Mouse (Mus musculus) E14TG2a.4 (cell line): Measurements from ENCODE around the gene Inhba.

Experiments used
- H3K27me3 ChIP-seq: 2 replicates; pipeline ENCODE4 v1.6.1; 2014; ENCODE audit warnings: low read length, control low read depth; ENCODE audit not compliant: insufficient read depth
- H3K36me3 ChIP-seq: 2 replicates; pipeline ENCODE4 v1.6.1; 2014; ENCODE audit warnings: low read length, control low read depth; ENCODE audit not compliant: insufficient read depth
- H3K4me1 ChIP-seq: replicated peaks from 2 replicates; pipeline ENCODE4 v1.6.1; 2014; ENCODE audit warnings: low read depth, low read length, control low read depth
- H3K4me3 ChIP-seq: replicated peaks from 2 replicates; pipeline ENCODE4 v1.5.1; 2014; ENCODE audit warnings: mild to moderate bottlenecking, low read length
- H3K9me3 ChIP-seq: 2 replicates; pipeline ENCODE4 v1.6.1; 2014; ENCODE audit warnings: low read length, control low read depth
- CTCF ChIP-seq: conservative IDR thresholded peaks from 2 replicates; pipeline ENCODE4 v1.5.1; 2014; ENCODE audit warnings: low read length
- NANOG ChIP-seq: IDR thresholded peaks from 2 replicates; pipeline ENCODE4 v1.6.1; 2014; ENCODE audit warnings: borderline replicate concordance, low read length, mixed read lengths
- POU5F1 ChIP-seq: IDR thresholded peaks from 2 replicates; pipeline ENCODE4 v1.6.1; 2014; ENCODE audit warnings: low read length, borderline replicate concordance

Inhba gene

GRCm38 (mm10) chr13:16011372-16012242 lies at the start of gene Inhba:
TSS of gene Inhba (plus strand) at chr13:16011851.
- Histone ChIP-seq H3K4me3 (peak within 1 kb of the TSS; percentile 75), H3K36me3 (no peaks in the 10 kb centered on the region), H3K4me1 (peaks cover 13% of the 10 kb centered on the region), H3K9me3 (no peaks in the 10 kb centered on the region), H3K27me3 (peaks cover 70% of the 10 kb centered on the region)
- TF ChIP-seq NANOG (no peak), POU5F1 (no peak), CTCF (no peak)

GRCm38 (mm10) chr13:15976584-15976983 lies 35.1 kb upstream of the Inhba start:
- no peak overlapping the region for H3K4me3 ChIP-seq
- no peak for TF ChIP-seq CTCF
- TF ChIP-seq NANOG: no peak
- no peak for TF ChIP-seq POU5F1
- no peaks in the 10 kb centered on the region for H3K4me1 ChIP-seq
- no peaks in the 10 kb centered on the region for H3K36me3 ChIP-seq
- no peaks in the 10 kb centered on the region for H3K27me3 ChIP-seq
- H3K9me3 ChIP-seq: no peaks in the 10 kb centered on the region

GRCm38 (mm10) chr13:15979551-15979950 lies 32.1 kb upstream of the Inhba start:
- no peaks in the 10 kb centered on the region for H3K4me1 ChIP-seq
- no peak for TF ChIP-seq POU5F1
- TF ChIP-seq NANOG: no peak
- TF ChIP-seq CTCF: no peak
- H3K27me3 ChIP-seq: no peaks in the 10 kb centered on the region
- no peaks in the 10 kb centered on the region for H3K36me3 ChIP-seq
- no peak overlapping the region for H3K4me3 ChIP-seq
- H3K9me3 ChIP-seq: no peaks in the 10 kb centered on the region

- H3K9me3 ChIP-seq: no peaks in the 10 kb centered on the region
- no peaks in the 10 kb centered on the region for H3K4me1 ChIP-seq
- no peaks in the 10 kb centered on the region for H3K27me3 ChIP-seq
- no peaks in the 10 kb centered on the region for H3K36me3 ChIP-seq
- no peak overlapping the region for H3K4me3 ChIP-seq
- TF ChIP-seq NANOG: no peak
- no peak for TF ChIP-seq POU5F1
- no peak for TF ChIP-seq CTCF
Observed at GRCm38 (mm10) chr13:15982041-15982440, 29.6 kb upstream of the Inhba start.

- no peaks in the 10 kb centered on the region for H3K36me3 ChIP-seq
- H3K4me1 ChIP-seq: no peaks in the 10 kb centered on the region
- H3K27me3 ChIP-seq: no peaks in the 10 kb centered on the region
- H3K9me3 ChIP-seq: no peaks in the 10 kb centered on the region
- TF ChIP-seq CTCF: peak; percentile 26; the same call in 1 of the 2 replicates
- TF ChIP-seq POU5F1: no peak
- no peak overlapping the region for H3K4me3 ChIP-seq
Observed at GRCm38 (mm10) chr13:15985761-15986160, 25.9 kb upstream of the Inhba start.

- H3K27me3 ChIP-seq: no peaks in the 10 kb centered on the region
- H3K36me3 ChIP-seq: no peaks in the 10 kb centered on the region
- no peak overlapping the region for H3K4me3 ChIP-seq
- TF ChIP-seq NANOG (no peak), POU5F1 (no peak), CTCF (no peak)
- no peaks in the 10 kb centered on the region for H3K9me3 ChIP-seq
- H3K4me1 ChIP-seq: no peaks in the 10 kb centered on the region
Observed at GRCm38 (mm10) chr13:15986172-15986571, 25.5 kb upstream of the Inhba start.

- H3K27me3 ChIP-seq: no peaks in the 10 kb centered on the region
- H3K9me3 ChIP-seq: no peaks in the 10 kb centered on the region
- no peaks in the 10 kb centered on the region for H3K4me1 ChIP-seq
- TF ChIP-seq POU5F1: no peak
- TF ChIP-seq CTCF: no peak
- TF ChIP-seq NANOG: no peak
- H3K36me3 ChIP-seq: no peaks in the 10 kb centered on the region
- H3K4me3 ChIP-seq: no peak overlapping the region
Observed at GRCm38 (mm10) chr13:15995314-15995713, 16.3 kb upstream of the Inhba start.

GRCm38 (mm10) chr13:16005517-16005916 lies 6.1 kb upstream of the Inhba start:
- Histone ChIP-seq H3K36me3 (no peaks in the 10 kb centered on the region), H3K4me3 (no peak overlapping the region), H3K27me3 (peaks cover 21% of the 10 kb centered on the region), H3K9me3 (no peaks in the 10 kb centered on the region), H3K4me1 (no peaks in the 10 kb centered on the region)
- no peak for TF ChIP-seq POU5F1
- peak; percentile 39 for TF ChIP-seq CTCF

- Histone ChIP-seq H3K4me1 (peaks cover 13% of the 10 kb centered on the region), H3K36me3 (no peaks in the 10 kb centered on the region), H3K9me3 (no peaks in the 10 kb centered on the region), H3K4me3 (no peak overlapping the region), H3K27me3 (peaks cover 43% of the 10 kb centered on the region)
- TF ChIP-seq NANOG: no peak
- no peak for TF ChIP-seq CTCF
- no peak for TF ChIP-seq POU5F1
Observed at GRCm38 (mm10) chr13:16007748-16008147, 3.9 kb upstream of the Inhba start.
